ENCODE assay signal across 9 mouse cellular contexts in genomic region chr15:19275968-19276826, GRCm38 (mm10).
A peak's percentile ranks its signal among the peaks of the same experiment; 100 is the strongest.
DNase-seq lines count a peak whose midpoint lies in the region; TF ChIP-seq lines count a peak whose summit lies in the region.
"Had no signal": no experiment of that assay in that cellular context is flagged by ENCODE, and none has a peak within 500 bp of the region (broad histone marks: within the 10 kb centered on the region; RNA-seq: fewer than 3 reads in every experiment).

No protein-coding gene starts in this region.

- TF ChIP-seq CTCF in layer of hippocampus, adult 2 months (conservative IDR thresholded peaks at IDR 0.05): peak; percentile 92

- H3K27ac ChIP-seq in layer of hippocampus, adult 2 months: peak overlapping the region; percentile 61

- DNase-seq in layer of hippocampus, adult 11-12 months (ENCODE audit: low spot score): peak; percentile 29
- no peak for DNase-seq in layer of hippocampus, postnatal 25 days (ENCODE audit: extremely low spot score in 1 of 2, low spot score in 1 of 2)
- DNase-seq in embryo, embryonic 9.5 days (ENCODE audit: extremely low spot score): peak; percentile 6
- peak; percentile 26 to 35 for DNase-seq in layer of hippocampus, adult 2 months (ENCODE audit: low spot score in 2 of 2)
- DNase-seq in retina, adult 2 months (ENCODE audit: low read depth, low spot score): peak; percentile 11
- DNase-seq in gastrocnemius, postnatal 36 days: no peak
- no peak for DNase-seq in heart, postnatal 25 days (ENCODE audit: low spot score)
- no peak for DNase-seq in spleen, postnatal 10 days (ENCODE audit: low spot score in 2 of 2)
- DNase-seq: adrenal gland, adult 2 months had no signal

- intact Hi-C loops in gastrocnemius, postnatal 36 days (cut with DNase I): loop anchor here (1.0 kb wide), 1 partner anchor 455 kb away; no protein-coding TSS in a partner anchor
- intact Hi-C loops in heart, postnatal 25 days (cut with DNase I): no loop called here

- peak overlapping the region; percentile 54 for H3K4me3 ChIP-seq in layer of hippocampus, adult 2 months

Comparison
In these comparisons a context has a peak if more than half of its experiments do, and no peak if none do; other contexts are left out.
1. DNase-seq: peak in layer of hippocampus, adult 11-12 months (single experiment), embryo, embryonic 9.5 days (single experiment), layer of hippocampus, adult 2 months (2 of 2) and retina, adult 2 months (single experiment); none in layer of hippocampus, postnatal 25 days (0 of 2), gastrocnemius, postnatal 36 days (0 of 2), heart, postnatal 25 days (single experiment) and spleen, postnatal 10 days (0 of 2).